Mouse (Mus musculus): Measurements from ENCODE around the gene Cpvl.

The Cpvl gene

DNA sequence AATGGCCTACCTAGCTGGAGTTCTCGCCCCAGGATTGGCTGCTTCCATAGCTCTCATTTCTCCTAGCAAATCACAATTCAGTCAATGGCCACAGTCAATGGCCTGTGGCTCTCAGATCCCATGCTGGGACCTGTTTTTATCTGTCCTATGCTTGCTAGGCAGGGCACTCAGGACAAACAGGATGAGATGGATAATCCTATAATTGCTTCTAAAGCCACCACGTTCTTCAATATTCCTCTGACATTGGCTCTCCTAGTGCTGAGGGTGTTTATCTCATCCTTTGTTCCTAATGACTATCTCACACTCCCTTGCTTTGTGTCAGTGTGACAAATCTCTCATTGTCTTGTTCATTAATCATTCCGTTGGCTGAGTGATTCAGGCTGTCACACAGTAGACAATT, 39.5 kb downstream of the Cpvl start:
- intact Hi-C loops (cut with DNase I) = no loop called here

DNA sequence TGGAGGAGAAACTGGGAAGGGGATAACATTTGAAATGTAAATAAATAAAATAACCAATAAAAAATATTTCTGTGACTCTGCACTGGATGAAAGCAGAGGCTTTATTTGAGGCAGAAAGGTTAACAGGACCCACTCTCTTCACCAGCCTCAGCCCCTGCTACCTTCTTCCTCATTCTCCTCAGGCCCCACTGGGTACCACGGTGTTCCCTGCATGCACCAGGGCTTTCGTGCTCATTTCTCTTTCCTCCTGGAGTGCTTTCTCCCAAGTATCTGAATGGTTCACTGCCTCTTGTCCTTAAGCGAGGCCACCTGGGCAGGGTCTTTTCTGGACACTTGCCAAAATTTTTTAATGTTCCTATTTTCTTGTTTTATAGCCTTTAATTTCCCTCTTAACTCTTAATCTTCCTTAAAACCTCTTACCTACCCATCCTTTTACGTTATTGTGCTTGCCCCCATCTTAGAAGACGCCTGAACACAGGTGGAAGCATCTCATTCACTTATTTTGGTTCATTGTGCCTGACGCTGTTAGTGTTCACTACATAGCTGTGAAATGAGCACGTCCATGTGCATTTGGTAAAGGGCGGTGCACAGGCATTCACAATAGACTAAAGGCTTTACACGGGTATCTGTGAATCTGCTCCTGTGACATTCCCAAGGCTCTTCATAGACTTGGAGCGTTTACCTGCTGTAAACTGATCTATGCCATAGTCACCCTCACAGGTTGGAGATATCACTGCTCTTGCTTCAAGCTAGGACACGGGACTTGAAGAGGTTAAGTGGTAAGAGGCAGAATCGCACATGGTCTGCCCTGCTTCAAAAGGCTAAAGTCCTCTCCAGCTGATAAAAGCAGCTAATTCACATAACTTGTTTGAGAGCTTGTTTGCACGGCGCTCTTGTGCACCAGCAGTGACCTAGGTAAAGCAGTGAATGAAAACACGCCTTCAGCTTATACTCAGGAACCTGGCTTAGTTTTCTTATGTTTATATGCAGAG, 41.0 kb downstream of the Cpvl start:
- intact Hi-C loops (cut with DNase I) = no loop called here

DNA sequence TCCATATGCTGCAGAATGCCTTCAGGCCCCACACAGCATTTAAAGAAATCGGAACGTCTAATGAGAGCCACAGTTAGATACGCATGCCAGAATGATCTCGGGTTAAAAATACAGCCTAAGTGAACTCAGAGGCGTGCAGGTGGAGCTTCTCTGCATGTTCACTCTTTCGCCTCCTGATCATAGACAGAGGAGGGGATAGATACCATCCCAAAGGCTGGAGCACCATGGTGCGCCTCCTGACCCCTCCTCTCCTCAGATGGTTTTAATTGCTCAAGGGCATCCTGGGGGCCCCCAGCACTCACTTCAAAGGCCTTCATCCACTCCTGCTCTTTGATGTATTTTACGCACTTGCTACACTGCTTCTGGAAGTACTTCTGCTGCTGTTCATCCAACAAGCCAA, 46.9 kb downstream of the Cpvl start:
- intact Hi-C loops (cut with DNase I) = no loop called here

DNA sequence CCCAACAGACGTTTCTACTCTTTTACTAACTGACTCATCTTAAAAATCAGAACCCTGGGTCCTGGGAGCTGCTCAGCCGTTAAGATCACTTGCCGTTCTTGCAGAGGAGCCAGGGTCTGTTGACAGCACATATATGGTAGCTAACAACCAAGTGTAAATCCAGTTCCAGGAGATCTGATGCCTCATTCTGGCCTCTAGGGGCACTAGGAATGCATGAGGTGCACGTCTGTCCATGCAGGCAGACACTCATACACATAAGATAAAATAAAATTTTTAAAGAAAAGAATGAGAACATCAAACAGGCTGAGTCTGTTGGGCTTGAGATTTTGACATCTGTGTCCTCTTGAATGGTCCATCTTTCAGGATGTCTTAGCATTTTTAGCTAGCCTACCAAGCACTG, 48.6 kb downstream of the Cpvl start:
- intact Hi-C loops (cut with DNase I) = no loop called here

DNA sequence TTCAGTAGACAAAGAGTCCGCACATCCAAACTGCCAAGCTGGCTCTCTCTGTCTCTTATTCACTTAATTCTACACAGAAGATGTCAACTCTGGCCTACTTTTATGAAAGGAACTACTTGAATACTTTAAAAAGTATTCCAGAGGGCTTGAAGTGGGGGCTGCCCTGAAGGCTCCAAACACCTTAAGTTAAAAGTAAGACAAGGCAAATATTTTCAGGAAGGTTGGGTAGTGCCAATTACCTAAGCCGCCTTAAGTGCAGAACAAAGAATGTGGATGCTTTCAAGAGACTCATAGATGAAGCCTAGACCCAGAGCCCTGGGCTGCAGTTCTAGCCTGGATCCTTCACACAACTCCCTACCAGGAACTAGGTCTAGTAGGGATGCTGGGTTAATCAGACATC, 52.3 kb downstream of the Cpvl start:
- intact Hi-C loops (cut with DNase I) = no loop called here

DNA sequence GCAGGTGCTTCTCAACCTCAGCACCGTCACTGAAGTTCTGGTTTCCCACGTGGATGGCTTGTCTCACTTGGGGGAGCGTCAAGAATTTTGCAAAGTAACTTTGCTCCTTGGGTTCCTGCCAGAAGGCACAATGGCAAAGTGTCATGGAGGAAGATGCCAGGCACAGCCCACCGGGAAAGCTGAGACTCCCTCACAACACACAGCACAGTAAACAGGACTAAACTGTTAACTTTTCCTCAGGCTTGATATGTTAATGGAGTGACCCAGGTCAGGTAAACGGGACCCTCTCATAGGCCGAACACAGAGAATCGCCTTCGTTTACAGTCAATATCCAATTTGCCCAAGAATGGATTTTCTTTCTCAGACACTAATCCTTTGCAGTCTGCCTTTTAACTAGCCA, 53.3 kb downstream of the Cpvl start:
- intact Hi-C loops (cut with DNase I) = no loop called here

DNA sequence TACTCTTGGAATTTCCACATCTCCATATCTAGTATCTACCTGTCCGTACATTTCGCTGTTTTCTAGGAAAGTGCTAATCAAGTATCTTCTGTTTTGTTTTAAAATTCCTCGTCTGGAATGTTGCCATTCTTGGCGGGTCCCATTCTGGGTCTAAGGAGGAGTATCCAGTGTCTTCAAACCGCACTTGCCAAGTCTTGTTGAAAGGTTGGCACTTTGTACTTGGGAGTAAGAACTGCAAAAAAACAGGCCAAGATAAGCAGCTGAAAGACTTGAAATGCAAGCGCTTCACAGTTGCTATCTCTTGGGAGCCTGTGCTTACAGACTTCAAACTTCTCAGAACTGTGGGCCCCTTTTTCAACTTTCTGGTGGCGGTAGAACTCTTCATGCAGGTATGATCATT, 58.4 kb downstream of the Cpvl start:
- intact Hi-C loops (cut with DNase I) = no loop called here

DNA sequence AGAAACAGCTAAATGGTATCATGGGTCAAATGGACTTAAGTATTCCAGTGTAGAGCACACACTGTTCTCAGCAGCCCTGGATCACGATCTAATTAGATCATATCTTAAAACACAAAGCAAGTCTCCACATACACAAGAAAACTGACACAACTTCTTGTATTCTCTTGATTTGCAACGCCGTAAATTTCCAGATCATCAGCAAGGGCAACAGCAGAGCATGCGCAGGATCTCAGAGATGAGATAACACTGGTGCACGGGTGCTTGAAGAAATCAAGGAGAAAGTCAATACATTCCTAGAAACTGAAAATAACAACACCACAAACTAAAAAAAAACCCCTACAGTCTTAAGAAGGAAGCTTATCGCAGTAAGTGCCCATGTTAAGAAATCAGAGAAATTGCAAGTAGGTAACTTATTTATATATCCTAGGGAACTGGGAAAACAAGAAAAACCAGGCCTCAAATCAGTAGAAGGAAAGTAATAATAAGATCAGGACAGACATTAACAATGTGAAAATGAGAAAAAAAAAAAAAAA, 61.4 kb downstream of the Cpvl start:
- intact Hi-C loops (cut with DNase I) = no loop called here

DNA sequence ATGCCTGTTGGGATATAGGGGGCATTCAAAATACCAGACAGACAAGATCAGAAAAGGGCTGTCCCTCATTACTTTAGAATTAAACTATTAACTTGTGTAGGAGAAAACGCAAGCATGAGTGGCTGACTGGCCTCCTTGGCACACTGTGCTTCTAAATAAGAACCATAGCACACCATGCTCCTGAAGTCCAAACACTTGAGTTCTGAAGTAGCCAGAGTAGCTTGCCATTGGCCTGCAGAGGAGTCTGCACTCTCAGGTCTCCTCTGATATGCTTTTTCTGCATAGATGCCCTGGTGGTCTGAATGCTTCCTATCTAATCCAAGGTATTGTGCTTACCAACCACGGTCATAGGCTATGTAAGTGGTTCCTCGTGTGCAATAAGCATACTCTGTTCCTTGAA, 63.1 kb downstream of the Cpvl start:
- intact Hi-C loops (cut with DNase I) = no loop called here

DNA sequence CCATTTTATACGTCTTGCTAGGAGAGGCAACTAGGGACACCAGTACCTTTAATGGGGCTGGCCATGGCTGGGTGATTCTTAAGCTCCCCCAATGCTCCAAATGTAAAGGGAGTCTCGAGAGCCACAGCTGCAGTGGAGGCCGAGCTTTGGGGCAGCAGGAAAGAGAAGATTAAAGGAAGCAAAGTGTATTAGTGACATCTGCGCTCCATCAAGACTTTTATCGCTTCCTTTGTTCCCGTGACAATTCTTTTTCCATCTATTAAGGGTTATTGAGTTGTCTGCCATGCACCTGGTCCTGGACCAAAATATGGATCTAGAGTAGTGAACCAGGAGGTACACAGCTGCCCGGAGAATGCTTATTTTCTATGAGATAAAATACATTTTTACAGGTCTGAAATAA, 65.3 kb downstream of the Cpvl start:
- intact Hi-C loops (cut with DNase I) = no loop called here

DNA sequence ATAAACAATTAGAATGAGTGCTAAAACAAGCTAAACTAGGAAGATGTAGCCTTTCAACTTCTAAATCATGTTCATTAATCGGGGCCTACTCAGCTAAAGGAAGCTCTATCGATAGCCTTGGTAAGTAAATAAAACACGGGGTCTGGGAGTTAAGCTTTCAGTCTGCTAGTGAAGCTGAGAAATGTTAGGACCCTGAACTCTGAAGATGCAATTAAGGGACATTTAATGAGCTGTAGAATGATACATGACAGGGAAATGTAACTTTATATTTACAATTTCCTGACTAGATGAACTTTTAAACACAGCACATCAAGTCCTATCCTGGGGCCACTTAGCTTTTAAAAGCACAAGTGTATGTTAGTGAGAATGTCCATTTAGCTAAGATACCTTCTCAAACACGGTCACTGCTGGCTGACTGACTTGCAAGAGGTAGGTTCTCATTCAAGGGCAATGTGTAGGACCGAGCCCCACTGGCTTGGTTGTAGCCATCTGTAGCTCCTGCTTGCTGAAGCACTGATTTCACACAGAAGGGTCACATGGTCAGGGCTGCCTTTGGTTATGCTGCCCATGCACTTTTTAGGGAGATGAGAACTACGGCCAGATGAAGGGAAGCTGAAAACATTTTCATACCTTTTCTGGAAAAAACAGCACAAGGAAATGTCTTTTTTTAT, 66.2 kb downstream of the Cpvl start:
- intact Hi-C loops (cut with DNase I) = no loop called here

DNA sequence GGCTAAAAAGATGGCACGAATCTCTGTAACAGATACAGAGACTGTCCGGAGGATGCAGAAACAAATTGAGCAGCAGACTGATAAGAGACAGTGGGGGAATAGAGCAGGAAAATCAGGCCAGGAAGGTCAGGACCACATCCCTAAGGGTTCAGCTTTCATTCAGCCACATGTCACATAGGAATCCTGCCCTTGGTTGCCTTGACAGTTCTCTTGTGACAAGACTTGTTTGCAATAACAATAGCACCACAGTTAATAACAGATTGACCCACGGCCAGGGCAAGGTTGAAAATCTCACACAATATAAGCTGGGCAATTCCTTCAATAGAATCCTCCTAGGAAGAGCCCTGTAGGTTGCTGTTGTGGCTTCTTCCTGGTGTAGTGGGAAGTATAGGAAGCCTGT, 68.5 kb downstream of the Cpvl start:
- intact Hi-C loops (cut with DNase I) = no loop called here

DNA sequence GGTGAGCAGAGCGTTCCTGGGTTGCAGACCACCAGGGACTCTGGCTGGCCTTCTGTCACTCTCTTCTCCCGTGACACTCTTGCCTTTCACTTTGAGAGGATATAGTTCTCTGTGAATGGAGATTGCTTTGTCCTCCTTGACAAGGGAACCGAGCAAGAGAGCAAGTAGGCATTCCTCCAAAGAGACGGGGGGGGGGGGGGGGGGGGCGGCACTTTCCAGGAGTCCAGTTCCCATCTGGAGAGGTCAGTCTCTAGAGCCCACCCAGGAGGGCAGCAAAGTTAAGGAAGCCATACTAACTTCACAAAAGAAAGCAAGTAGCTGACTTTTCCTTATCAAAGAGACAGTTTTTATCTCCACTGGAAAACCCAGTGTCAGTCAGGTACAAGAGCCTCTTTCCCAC, 69.0 kb downstream of the Cpvl start:
- intact Hi-C loops (cut with DNase I) = no loop called here

DNA sequence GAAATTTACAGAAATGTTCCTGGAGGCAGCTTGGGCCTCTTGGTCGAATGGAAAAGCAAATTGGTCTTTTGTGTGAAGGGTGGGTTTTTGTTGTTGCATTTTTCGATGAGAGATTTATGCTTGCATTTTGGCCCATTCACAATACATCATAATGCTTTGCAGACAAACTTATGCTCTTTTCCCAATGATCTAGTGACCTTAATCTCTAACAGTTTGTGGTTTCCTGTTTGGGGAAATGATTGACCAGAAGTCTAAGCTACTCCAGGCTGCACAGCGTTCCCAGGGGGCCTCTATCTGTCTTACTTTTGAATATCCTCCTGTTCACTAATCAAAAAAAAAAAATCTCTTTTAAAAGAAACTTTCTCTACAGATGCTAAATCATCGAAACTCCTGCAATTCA, 71.6 kb downstream of the Cpvl start:
- intact Hi-C loops (cut with DNase I) = no loop called here

DNA sequence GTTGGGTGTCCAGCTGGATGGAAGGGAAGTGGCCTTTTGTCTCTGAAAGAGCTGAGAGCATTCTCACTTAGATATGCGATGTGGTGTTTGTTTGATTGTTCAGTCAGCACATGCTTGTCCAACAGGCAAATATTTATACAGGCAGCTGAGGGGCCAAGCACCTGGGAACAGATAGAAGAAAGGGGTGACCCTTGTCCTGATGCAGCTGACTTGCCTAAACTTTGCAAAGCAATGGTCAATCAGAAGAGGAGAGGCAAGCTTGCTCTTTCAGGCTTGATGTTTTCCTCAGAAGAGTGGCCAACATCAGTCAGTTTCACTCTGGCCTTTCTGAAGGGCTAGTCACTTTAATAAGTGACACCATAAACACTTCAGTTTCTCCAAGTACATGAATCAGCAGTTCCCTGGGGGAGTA, 72.4 kb downstream of the Cpvl start:
- intact Hi-C loops (cut with DNase I) = no loop called here

DNA sequence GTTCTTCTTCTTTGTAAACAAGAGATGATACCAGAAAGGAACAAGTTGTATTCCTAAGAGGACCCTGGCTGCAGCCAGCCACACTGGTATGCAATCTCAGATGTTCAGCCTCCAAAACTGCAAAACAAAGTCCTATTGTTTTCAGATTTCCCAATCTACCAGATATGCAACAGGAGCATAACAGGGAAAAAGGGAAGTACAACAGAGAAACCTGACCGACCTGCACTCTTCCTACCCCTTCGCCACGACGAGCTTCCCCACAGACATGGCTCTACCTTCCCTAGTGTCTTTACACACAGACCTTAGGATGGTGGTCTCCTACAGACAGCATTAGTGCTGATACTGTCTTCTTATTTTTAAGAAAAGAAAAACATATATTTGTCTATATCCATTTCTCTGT, 72.9 kb downstream of the Cpvl start:
- intact Hi-C loops (cut with DNase I) = no loop called here

DNA sequence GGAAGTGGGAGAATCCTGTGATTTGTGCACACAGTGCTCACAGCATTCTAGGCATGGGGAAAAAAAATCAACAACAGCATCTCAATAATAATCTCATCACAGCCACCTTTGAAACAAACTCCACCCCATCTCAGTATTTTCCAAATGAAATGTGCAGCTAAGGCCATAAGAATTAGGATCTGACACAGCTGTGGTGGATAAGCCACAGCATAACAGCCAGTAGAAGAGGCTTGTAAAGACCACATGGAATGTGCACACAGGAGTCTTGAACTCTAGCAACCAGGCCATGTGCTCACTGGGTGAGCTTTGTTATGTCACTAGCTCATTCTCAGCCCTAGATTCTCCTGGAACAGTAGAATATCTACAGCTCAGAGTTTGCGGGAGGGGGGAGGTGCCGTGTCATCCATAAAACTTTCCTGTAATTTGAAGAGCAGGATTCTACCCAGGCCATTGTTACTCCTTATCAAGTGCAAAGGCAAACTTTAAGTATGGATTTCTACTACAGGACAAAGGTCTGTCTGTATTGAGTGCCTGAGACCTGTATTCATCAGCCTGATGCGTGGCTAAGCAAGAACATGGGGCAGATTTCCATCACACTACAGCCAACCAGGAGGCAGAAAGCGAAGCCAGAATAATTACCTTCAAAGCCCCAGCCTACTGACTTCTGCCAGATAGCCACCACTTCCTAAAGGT, 73.6 kb downstream of the Cpvl start:
- intact Hi-C loops (cut with DNase I) = no loop called here

DNA sequence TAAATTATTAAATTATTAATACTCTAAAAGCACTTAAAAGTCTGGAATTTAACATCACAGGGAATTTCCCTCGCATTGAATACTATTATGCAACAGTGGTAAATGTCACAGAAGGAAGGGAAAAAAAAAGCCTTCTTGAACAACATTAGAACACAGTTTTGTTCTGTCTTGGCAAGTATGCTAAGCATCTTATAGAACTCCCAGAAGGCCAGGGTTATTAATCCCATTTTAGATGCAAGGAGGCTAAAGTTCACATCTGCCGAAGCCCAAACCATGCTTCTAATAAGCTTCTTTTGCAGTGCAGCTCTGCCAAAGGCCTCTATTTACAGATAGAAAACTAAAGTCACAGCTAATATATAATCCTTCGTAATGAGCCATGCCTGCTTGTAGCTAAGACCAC, 74.3 kb downstream of the Cpvl start:
- intact Hi-C loops (cut with DNase I) = no loop called here

DNA sequence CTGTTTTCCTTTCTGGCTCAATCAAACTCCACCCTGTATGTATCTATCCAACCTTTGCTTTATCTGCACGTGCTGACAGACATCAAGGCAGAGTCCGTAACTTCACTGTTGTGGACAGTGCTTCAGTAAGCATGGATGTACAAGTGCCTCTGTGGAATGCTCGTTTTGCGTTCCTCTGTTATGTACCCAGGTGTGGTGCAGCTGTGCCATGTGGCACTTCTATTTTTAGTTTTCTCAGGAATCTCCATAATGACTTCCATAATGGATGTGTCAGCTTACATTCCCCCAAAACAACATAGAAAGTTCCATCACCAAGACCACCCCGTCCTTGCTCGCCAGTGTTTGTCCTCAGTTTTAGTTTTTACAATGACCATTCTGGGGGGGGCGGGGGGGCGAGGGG, 76.7 kb downstream of the Cpvl start:
- intact Hi-C loops (cut with DNase I) = no loop called here

DNA sequence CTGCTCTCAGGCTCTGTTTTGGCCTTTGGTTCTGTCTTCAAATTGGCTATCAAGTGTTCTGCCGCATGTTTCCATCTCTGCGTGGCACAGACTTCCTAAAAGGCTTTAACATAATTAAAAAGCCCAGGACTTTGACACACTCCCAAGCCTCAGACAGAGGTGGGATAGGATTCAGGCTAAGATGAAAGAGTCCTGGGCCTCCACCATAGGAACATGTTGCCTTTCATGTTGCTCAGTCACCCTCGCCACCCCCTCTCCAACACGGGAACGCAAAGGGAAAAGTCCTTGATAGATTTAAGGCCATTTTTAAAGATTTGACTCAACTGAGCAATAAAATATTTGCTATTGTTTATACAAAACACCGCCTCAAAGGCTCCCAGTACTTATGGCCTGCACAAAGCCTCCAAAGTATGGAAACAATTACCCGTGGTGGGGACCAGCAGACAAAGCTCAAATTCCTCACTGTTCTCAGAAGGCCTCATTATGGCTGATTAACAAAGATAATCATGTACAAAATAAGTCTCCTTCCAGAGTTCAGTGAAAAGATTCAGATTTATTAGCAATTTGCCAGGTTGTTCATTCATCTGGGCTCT, 80.5 kb downstream of the Cpvl start:
- intact Hi-C loops (cut with DNase I) = no loop called here

DNA sequence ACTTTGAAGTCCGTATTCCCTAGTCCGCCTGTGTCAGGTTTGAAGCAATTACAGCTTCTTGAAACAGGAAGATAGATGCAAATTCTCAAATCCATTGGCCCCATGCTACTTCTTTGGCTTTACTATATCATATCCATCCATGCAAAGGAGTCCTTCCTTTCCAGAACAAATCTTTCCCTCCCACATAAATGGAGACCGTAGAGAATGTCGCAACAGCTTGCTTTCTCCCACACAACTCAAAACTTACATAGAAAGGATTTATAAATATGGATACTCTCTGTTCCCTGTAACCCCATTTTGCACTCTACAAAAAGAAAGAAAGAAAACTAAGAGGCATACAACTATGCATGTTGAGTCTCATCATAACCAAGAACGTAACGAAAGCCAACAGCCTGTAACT, 81.3 kb downstream of the Cpvl start:
- intact Hi-C loops (cut with DNase I) = no loop called here

DNA sequence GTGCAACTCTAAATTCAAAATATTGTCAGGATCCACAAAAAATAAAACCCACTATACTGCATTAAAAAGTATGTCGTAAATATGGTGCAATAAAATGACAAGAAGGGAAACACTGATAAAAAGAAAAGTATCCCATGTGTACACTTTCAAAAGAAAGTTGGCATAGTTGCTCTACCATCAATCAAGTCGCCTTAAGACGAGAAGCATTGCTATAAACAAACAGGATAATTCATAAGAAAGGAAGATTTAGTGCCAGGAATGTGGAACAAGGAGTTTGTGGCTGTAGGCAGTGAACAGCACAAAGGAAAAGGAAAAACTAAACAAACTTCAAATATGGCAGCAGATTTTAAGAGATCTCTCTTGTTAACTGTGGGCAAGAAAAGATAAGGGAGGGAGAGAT, 84.7 kb downstream of the Cpvl start:
- intact Hi-C loops (cut with DNase I) = no loop called here

Data from adrenal gland (tissue).